ENCODE assay signal across 18 mouse cellular contexts in the genomic region with DNA sequence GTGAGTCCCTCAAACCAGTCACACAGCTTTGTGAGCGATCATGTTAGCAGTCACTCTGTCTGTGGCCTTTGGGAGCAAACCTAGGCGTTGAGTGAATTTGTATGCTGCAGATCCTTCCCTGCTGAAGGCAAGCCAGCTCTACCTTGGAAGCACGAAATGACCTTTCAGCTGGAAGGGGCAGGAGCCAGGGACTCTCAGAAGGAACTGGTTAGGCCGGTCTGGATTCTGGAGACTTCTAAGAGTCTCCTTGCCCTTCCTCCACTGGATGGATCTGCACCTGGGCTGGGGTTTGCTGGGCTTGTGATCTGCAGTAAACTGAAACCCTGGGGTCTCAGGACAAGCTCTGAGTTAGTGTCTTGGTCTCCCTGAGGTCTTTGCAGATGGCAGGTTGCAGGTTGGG. TPM values are rescaled to one million over a fixed set of nuclear protein-coding genes. Genes with fewer than 3 reads are reported as not detected.
DNase-seq lines count a peak whose midpoint lies in the region; ATAC-seq and TF ChIP-seq lines count a peak whose summit lies in the region.
"Had no signal": no experiment of that assay in that cellular context is flagged by ENCODE, and none has a peak within 500 bp of the region (broad histone marks: within the 10 kb centered on the region; RNA-seq: fewer than 3 reads in every experiment).

No protein-coding gene starts in this region.

- peaks cover 37 to 43% of the 10 kb centered on the region in 2 experiments for H3K4me1 ChIP-seq in ES-E14 (ENCODE audit: control insufficient read depth in 2 of 2, insufficient read depth in 2 of 2, low read length in 2 of 2, poor library complexity in 1 of 2)

- H3K4me3 ChIP-seq in ES-E14 (ENCODE audit: insufficient read depth in 1 of 2, low read depth in 1 of 2, low read length in 2 of 2, poor library complexity in 1 of 2, severe bottlenecking in 1 of 2) = no peak overlapping the region
- H3K4me3 ChIP-seq: layer of hippocampus, adult 2 months; neural tube, embryonic 13.5 days had no signal

- no peaks in the 10 kb centered on the region for H3K36me3 ChIP-seq in ES-E14 (ENCODE audit: control insufficient read depth, insufficient read depth, low read length, poor library complexity, severe bottlenecking)
- H3K36me3 ChIP-seq: neural tube, embryonic 13.5 days had no signal

- no peak for DNase-seq in ES-E14 (ENCODE audit: low read depth, low spot score)
- DNase-seq in gonadal fat pad, adult 2 months (ENCODE audit: low read depth) = peak; percentile 66
- DNase-seq in kidney, postnatal 10 days = peak; percentile 43
- DNase-seq in lung, postnatal 14 days = peak; percentile 66
- DNase-seq in spleen, postnatal 36 days (ENCODE audit: low spot score in 2 of 2) = no peak
- DNase-seq in cerebellum, adult 11 months = no peak
- DNase-seq: cerebellum, adult 9-10 months; heart, postnatal 10 days; liver; thymus, adult 18-20 months had no signal

- H3K9ac ChIP-seq in ES-E14 (ENCODE audit: insufficient read depth, low read depth, low read length, poor library complexity, severe bottlenecking) = no peak overlapping the region
- H3K9ac ChIP-seq: neural tube, embryonic 13.5 days had no signal

- in situ Hi-C loops in ES-E14 (cut with MboI; ENCODE audit: low sequenced_read_pairs in 2 of 2, unreplicated experiment in 2 of 2) = no loop called here

- H3K27ac ChIP-seq in ES-E14 (ENCODE audit: insufficient read depth, low read depth, low read length, poor library complexity, severe bottlenecking) = peak overlapping the region; percentile 36; the same call in 1 of the 2 replicates
- H3K27ac ChIP-seq: layer of hippocampus, adult 2 months; neural tube, embryonic 13.5 days had no signal

- ATAC-seq in megakaryocyte progenitor cell, adult 5-6 weeks (replicated peaks; ENCODE audit: poor library complexity) = no peak
- no peak for ATAC-seq in erythroid progenitor cell, adult 5-6 weeks (replicated peaks; ENCODE audit: low FRiP score, poor library complexity, severe bottlenecking)
- ATAC-seq: activated CD4-positive, CD25-positive, alpha-beta regulatory T cell, adult 4 months; hindbrain, embryonic 16.5 days had no signal

- no peaks in the 10 kb centered on the region for H3K9me3 ChIP-seq in ES-E14 (ENCODE audit: control insufficient read depth, insufficient read depth, low read depth, low read length)
- H3K9me3 ChIP-seq: neural tube, embryonic 13.5 days had no signal

TF ChIP-seq in ES-E14, 5 proteins besides CTCF, POLR2A, EP300 and RAD21:
- TF ChIP-seq HCFC1 (IDR thresholded peaks at IDR 0.05; ENCODE audit: borderline replicate concordance, insufficient read depth, low read length) (no peak), CHD2 (IDR thresholded peaks at IDR 0.05; ENCODE audit: low read depth, low read length) (no peak), ZNF384 (IDR thresholded peaks at IDR 0.05; ENCODE audit: low read depth, low read length) (no peak), ZC3H11A (IDR thresholded peaks at IDR 0.05; ENCODE audit: borderline replicate concordance, low read depth, low read length) (no peak), MAFK (IDR thresholded peaks at IDR 0.05; ENCODE audit: insufficient read depth, low read depth, low read length) (no peak)

RNA-seq across cellular contexts. Expression of a gene that starts 4.3 kb away (rescaled TPM):
- total RNA-seq in ES-E14 (2012; rRNA removed) = 11.6 and 14.1 TPM in 2 replicates
- polyA plus RNA-seq in gonadal fat pad, adult 2 months (2012; rRNA removed) = 26.7 and 37.2 TPM in 2 replicates
- total RNA-seq in megakaryocyte progenitor cell, adult 5-6 weeks (2015) = not detected in 2 replicates
- not detected in 2 replicates for total RNA-seq in megakaryocyte progenitor cell, adult 5-6 weeks (2017)
- total RNA-seq in erythroid progenitor cell, adult 5-6 weeks (2015; ENCODE audit: low replicate concordance) = not detected in 2 replicates
- not detected in 2 replicates for total RNA-seq in erythroid progenitor cell, adult 5-6 weeks (2017; ENCODE audit: low replicate concordance)
- total RNA-seq: granulocyte monocyte progenitor cell, adult 5-6 weeks; megakaryocyte, adult 5-6 weeks had no signal
- polyA plus RNA-seq: activated CD4-positive, CD25-positive, alpha-beta regulatory T cell, adult 4 months had no signal

RNA-seq across cellular contexts. Expression of a gene that starts 54.8 kb away (rescaled TPM):
- total RNA-seq in ES-E14 (2012; rRNA removed) = 7.3 and 11.6 TPM in 2 replicates
- 102 and 140 TPM in 2 replicates for polyA plus RNA-seq in gonadal fat pad, adult 2 months (2012; rRNA removed)
- total RNA-seq in megakaryocyte progenitor cell, adult 5-6 weeks (2015) = 10.0 and 11.1 TPM in 2 replicates
- total RNA-seq in megakaryocyte progenitor cell, adult 5-6 weeks (2017) = 3.7 and 7.6 TPM in 2 replicates
- 5.4 TPM in 1 of 2 replicates, not detected in the other for total RNA-seq in erythroid progenitor cell, adult 5-6 weeks (2015; ENCODE audit: low replicate concordance)
- total RNA-seq in erythroid progenitor cell, adult 5-6 weeks (2017; ENCODE audit: low replicate concordance) = 0.39 TPM in 1 of 2 replicates, not detected in the other
- polyA plus RNA-seq: activated CD4-positive, CD25-positive, alpha-beta regulatory T cell, adult 4 months had no signal

Comparison
In these comparisons a context has a peak if more than half of its experiments do, and no peak if none do; other contexts are left out.
1. DNase-seq: peak in gonadal fat pad, adult 2 months (single experiment), kidney, postnatal 10 days (single experiment) and lung, postnatal 14 days (single experiment); none in ES-E14 (single experiment), spleen, postnatal 36 days (0 of 2) and cerebellum, adult 11 months (single experiment).
2. RNA of a gene that starts 4.3 kb away (total RNA-seq): 11.6 to 14.1 TPM in ES-E14; not detected in megakaryocyte progenitor cell, adult 5-6 weeks and not detected in erythroid progenitor cell, adult 5-6 weeks; every median in the first group is over 10 times any median in the second.